Mouse (Mus musculus) cerebellum, adult 2 months (tissue): ENCODE data around the gene Tspan6.

Experiments used
- CTCF ChIP-seq: fragments of 200-500 bp; IDR thresholded peaks from 2 replicates; pipeline ENCODE4 v1.5.1; 2011; ENCODE audit warnings: low read depth, mild to moderate bottlenecking, control low read depth, low read length, moderate library complexity, borderline replicate concordance; ENCODE audit not compliant: insufficient read depth
- POLR2A ChIP-seq: fragments of 200-500 bp; IDR thresholded peaks from 2 replicates; pipeline ENCODE4 v1.6.1; 2011; ENCODE audit warnings: low read length, control low read depth, borderline replicate concordance; ENCODE audit not compliant: insufficient read depth

GRCm38 (mm10) chrX:133850680-133851079 is 47.5 kb downstream of the Tspan6 start, which contains the start of gene Tnmd:
- no peak for TF ChIP-seq POLR2A
- TF ChIP-seq CTCF: no peak
